ENCODE assay signal across 26 mouse cellular contexts in genomic region chr1:115847605-115848004, GRCm38 (mm10).
DNase-seq lines count a peak whose midpoint lies in the region; ATAC-seq and TF ChIP-seq lines count a peak whose summit lies in the region.
"Had no signal": no experiment of that assay in that cellular context is flagged by ENCODE, and none has a peak within 500 bp of the region (broad histone marks: within the 10 kb centered on the region; RNA-seq: fewer than 3 reads in every experiment).

No protein-coding gene starts in this region.

- H3K27ac ChIP-seq in kidney, adult 2 months (ENCODE audit: insufficient read depth, low read depth, low read length) = no peak overlapping the region
- H3K27ac ChIP-seq in midbrain, postnatal 0 days (ENCODE audit: low read depth, low read length) = no peak overlapping the region
- no peak overlapping the region for H3K27ac ChIP-seq in midbrain, embryonic 10.5 days (replicated peaks)
- no peak overlapping the region for H3K27ac ChIP-seq in embryonic facial prominence, embryonic 13.5 days
- H3K27ac ChIP-seq: forebrain, embryonic 10.5 days; forebrain, embryonic 15.5 days; hindbrain, embryonic 10.5 days; hindbrain, embryonic 13.5 days; intestine, embryonic 15.5 days had no signal

- TF ChIP-seq POLR2A in kidney, adult 2 months (IDR thresholded peaks at IDR 0.05; ENCODE audit: low read depth, low read length) = no peak

- H3K36me3 ChIP-seq in kidney, adult 2 months (ENCODE audit: control insufficient read depth, insufficient read depth, low read length) = no peaks in the 10 kb centered on the region
- H3K36me3 ChIP-seq in midbrain, postnatal 0 days (ENCODE audit: insufficient read depth, low read length) = no peaks in the 10 kb centered on the region
- no peaks in the 10 kb centered on the region for H3K36me3 ChIP-seq in midbrain, embryonic 10.5 days
- no peaks in the 10 kb centered on the region for H3K36me3 ChIP-seq in embryonic facial prominence, embryonic 13.5 days
- H3K36me3 ChIP-seq: forebrain, embryonic 10.5 days; forebrain, embryonic 15.5 days; hindbrain, embryonic 10.5 days; hindbrain, embryonic 13.5 days; intestine, embryonic 15.5 days had no signal

- no peaks in the 10 kb centered on the region for H3K9me3 ChIP-seq in midbrain, postnatal 0 days (ENCODE audit: low read length)
- no peaks in the 10 kb centered on the region for H3K9me3 ChIP-seq in midbrain, embryonic 10.5 days (replicated peaks)
- no peaks in the 10 kb centered on the region for H3K9me3 ChIP-seq in embryonic facial prominence, embryonic 13.5 days
- H3K9me3 ChIP-seq: forebrain, embryonic 10.5 days; forebrain, embryonic 15.5 days; hindbrain, embryonic 10.5 days; hindbrain, embryonic 13.5 days; intestine, embryonic 15.5 days had no signal

- no peak overlapping the region for H3K9ac ChIP-seq in midbrain, postnatal 0 days (replicated peaks; ENCODE audit: low read length, poor library complexity, severe bottlenecking)
- no peak overlapping the region for H3K9ac ChIP-seq in embryonic facial prominence, embryonic 13.5 days
- H3K9ac ChIP-seq: forebrain, embryonic 15.5 days; hindbrain, embryonic 13.5 days; intestine, embryonic 15.5 days had no signal

- peak; percentile 15 for DNase-seq in kidney, adult 2 months
- DNase-seq in kidney, adult 11 months = no peak
- peak; percentile 23 for DNase-seq in midbrain, postnatal 0 days (ENCODE audit: low spot score)
- DNase-seq in midbrain, embryonic 10.5 days (ENCODE audit: low spot score) = no peak
- DNase-seq in fat pad, adult 2 months (ENCODE audit: extremely low read depth, low read depth, low spot score) = peak; percentile 91
- DNase-seq in heart, postnatal 4 days = no peak
- no peak for DNase-seq in MN1 (ENCODE audit: low spot score)
- DNase-seq: adrenal gland, adult 8-10 months; adrenal gland, postnatal 25 days; cerebellum, adult 18-20 months; cerebellum, adult 9-11 months; cerebellum, postnatal 25 days; gastrocnemius, postnatal 10 days; gastrocnemius, postnatal 36 days; heart, adult 11 months had no signal

- no peak overlapping the region for H3K4me3 ChIP-seq in kidney, adult 2 months (ENCODE audit: insufficient read depth, low read depth, low read length)
- H3K4me3 ChIP-seq in midbrain, postnatal 0 days (ENCODE audit: low read depth, low read length) = no peak overlapping the region
- no peak overlapping the region for H3K4me3 ChIP-seq in midbrain, embryonic 10.5 days
- H3K4me3 ChIP-seq in embryonic facial prominence, embryonic 13.5 days = no peak overlapping the region
- H3K4me3 ChIP-seq: erythroblast, embryonic 14.5 days; forebrain, embryonic 10.5 days; forebrain, embryonic 15.5 days; hindbrain, embryonic 10.5 days; hindbrain, embryonic 13.5 days; intestine, embryonic 15.5 days had no signal

- ATAC-seq in midbrain, postnatal 0 days (ENCODE audit: low FRiP score) = no peak
- peak; percentile 32; the same call in 1 of the 2 replicates for ATAC-seq in embryonic facial prominence, embryonic 13.5 days (ENCODE audit: insufficient number of reproducible peaks, insufficient read depth, low FRiP score, low TSS enrichment, low read depth)
- ATAC-seq: activated CD4-positive, CD25-positive, alpha-beta regulatory T cell, adult 4 months; CD4-positive, CD25-positive, alpha-beta regulatory T cell, adult 4 months; forebrain, embryonic 15.5 days; hindbrain, embryonic 16.5 days; intestine, embryonic 15.5 days had no signal

- no peaks in the 10 kb centered on the region for H3K4me1 ChIP-seq in kidney, adult 2 months (ENCODE audit: control insufficient read depth, insufficient read depth, low read length)
- no peaks in the 10 kb centered on the region for H3K4me1 ChIP-seq in midbrain, postnatal 0 days (ENCODE audit: insufficient read depth, low read length)
- peaks cover 4% of the 10 kb centered on the region; the same call in 1 of the 2 replicates for H3K4me1 ChIP-seq in midbrain, embryonic 10.5 days
- no peaks in the 10 kb centered on the region for H3K4me1 ChIP-seq in embryonic facial prominence, embryonic 13.5 days
- H3K4me1 ChIP-seq: forebrain, embryonic 15.5 days; hindbrain, embryonic 13.5 days; intestine, embryonic 15.5 days had no signal

- WGBS in kidney, adult 2 months = 32% methylated on average over 2 of the region's 2 CpGs
- WGBS in midbrain, postnatal 0 days = 38% methylated on average over 2 of the region's 2 CpGs
- WGBS in midbrain, embryonic 10.5 days = 50% methylated on average over 2 of the region's 2 CpGs
- 32% methylated on average over 2 of the region's 2 CpGs for WGBS in embryonic facial prominence, embryonic 13.5 days

- TF ChIP-seq CTCF in kidney, adult 2 months (conservative IDR thresholded peaks at IDR 0.05; ENCODE audit: insufficient read depth, insufficient read length, low read depth, low read length) = no peak
- TF ChIP-seq CTCF in midbrain, postnatal 0 days (IDR thresholded peaks at IDR 0.05) = no peak

- H3K4me2 ChIP-seq in midbrain, postnatal 0 days (ENCODE audit: low read depth, low read length, poor library complexity, severe bottlenecking) = no peak overlapping the region
- no peak overlapping the region for H3K4me2 ChIP-seq in embryonic facial prominence, embryonic 13.5 days
- H3K4me2 ChIP-seq: forebrain, embryonic 15.5 days; heart, embryonic 11.5 days; hindbrain, embryonic 13.5 days; intestine, embryonic 15.5 days had no signal

- H3K27me3 ChIP-seq in kidney, adult 2 months (replicated peaks; ENCODE audit: control insufficient read depth, insufficient read depth, low read length) = no peaks in the 10 kb centered on the region
- H3K27me3 ChIP-seq in midbrain, postnatal 0 days (ENCODE audit: insufficient read depth, low read length) = no peaks in the 10 kb centered on the region
- no peaks in the 10 kb centered on the region for H3K27me3 ChIP-seq in midbrain, embryonic 10.5 days (ENCODE audit: low read depth, poor library complexity, severe bottlenecking)
- H3K27me3 ChIP-seq in embryonic facial prominence, embryonic 13.5 days = no peaks in the 10 kb centered on the region
- H3K27me3 ChIP-seq: forebrain, embryonic 15.5 days; hindbrain, embryonic 13.5 days; intestine, embryonic 15.5 days had no signal

Comparison
In these comparisons a context has a peak if more than half of its experiments do, and no peak if none do; other contexts are left out.
1. DNase-seq: peak in kidney, adult 2 months (single experiment), midbrain, postnatal 0 days (single experiment) and fat pad, adult 2 months (single experiment); none in kidney, adult 11 months (single experiment), midbrain, embryonic 10.5 days (single experiment), heart, postnatal 4 days (single experiment) and MN1 (single experiment).